19 mouse cellular contexts compared by ENCODE assay signal in the genomic region with DNA sequence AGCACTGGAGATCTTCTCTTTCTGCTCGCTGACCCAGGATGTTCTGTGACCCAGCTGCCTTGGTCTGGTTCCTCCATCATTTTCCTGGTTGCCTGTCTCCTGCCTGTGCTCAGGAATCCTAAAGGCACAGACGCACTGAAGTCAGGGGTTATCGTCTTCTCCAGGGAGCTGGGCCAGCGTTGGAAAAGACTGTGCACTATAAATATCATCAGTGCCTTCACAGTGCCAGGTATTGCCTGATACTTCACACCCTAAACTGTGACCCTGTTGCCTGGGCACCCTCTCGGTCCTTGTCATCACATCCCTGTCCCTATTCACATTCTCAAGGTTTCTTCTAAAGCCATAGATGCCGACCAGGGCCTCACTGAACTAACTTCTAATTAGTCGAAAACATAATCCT. TPM values are rescaled to one million over a fixed set of nuclear protein-coding genes. Genes with fewer than 3 reads are reported as not detected.
DNase-seq lines count a peak whose midpoint lies in the region; ATAC-seq and TF ChIP-seq lines count a peak whose summit lies in the region.
"Had no signal": no experiment of that assay in that cellular context is flagged by ENCODE, and none has a peak within 500 bp of the region (broad histone marks: within the 10 kb centered on the region; RNA-seq: fewer than 3 reads in every experiment).

No protein-coding gene starts in this region.

- H3K4me3 ChIP-seq in kidney, postnatal 0 days (replicated peaks; ENCODE audit: low read depth, low read length) = no peak overlapping the region
- H3K4me3 ChIP-seq: embryonic facial prominence, embryonic 10.5 days; forebrain, embryonic 13.5 days; hindbrain, embryonic 15.5 days had no signal

- no peak for ATAC-seq in kidney, postnatal 0 days (replicated peaks; ENCODE audit: low FRiP score, low read depth)
- ATAC-seq: CD4-positive, CD25-positive, alpha-beta regulatory T cell, adult 4 months; forebrain, embryonic 13.5 days; forebrain, postnatal 0 days had no signal

- peaks cover 21% of the 10 kb centered on the region; the same call in 1 of the 2 replicates for H3K36me3 ChIP-seq in kidney, postnatal 0 days (ENCODE audit: insufficient read depth, low read length)
- H3K36me3 ChIP-seq: G1E; hindbrain, embryonic 15.5 days had no signal

- DNase-seq in gastrocnemius, adult 18-20 months (ENCODE audit: low spot score) = peak; percentile 69
- no peak for DNase-seq in gastrocnemius, postnatal 4 days (ENCODE audit: low spot score in 2 of 2)
- DNase-seq in heart, adult 18-20 months = peak; percentile 57 to 62
- DNase-seq in heart, postnatal 4 days = no peak
- no peak for DNase-seq in kidney, postnatal 0 days (ENCODE audit: low spot score)
- DNase-seq in kidney, adult 11 months = no peak
- DNase-seq in gastrocnemius, postnatal 14 days = peak; percentile 35
- no peak for DNase-seq in thymus, postnatal 0 days (ENCODE audit: low spot score)
- DNase-seq: adrenal gland, adult 8-10 months; adrenal gland, postnatal 36 days; B cell, adult 2 months; cerebellum, adult 2 months; cerebellum, postnatal 10 days; forebrain, postnatal 0 days had no signal

- H3K9me3 ChIP-seq in kidney, postnatal 0 days (replicated peaks; ENCODE audit: low read length) = no peaks in the 10 kb centered on the region
- H3K9me3 ChIP-seq: embryonic facial prominence, embryonic 10.5 days; forebrain, embryonic 13.5 days; hindbrain, embryonic 15.5 days had no signal

- no peaks in the 10 kb centered on the region for H3K27me3 ChIP-seq in kidney, postnatal 0 days (ENCODE audit: insufficient read depth, low read length)
- H3K27me3 ChIP-seq: forebrain, embryonic 13.5 days; hindbrain, embryonic 15.5 days had no signal

- H3K4me1 ChIP-seq in kidney, postnatal 0 days (replicated peaks; ENCODE audit: insufficient read depth, low read length) = peaks cover 10% of the 10 kb centered on the region
- H3K4me1 ChIP-seq: hindbrain, embryonic 15.5 days had no signal

- H3K27ac ChIP-seq in kidney, postnatal 0 days = peak overlapping the region; percentile 1; the same call in 1 of the 2 replicates
- H3K27ac ChIP-seq: embryonic facial prominence, embryonic 10.5 days; hindbrain, embryonic 15.5 days had no signal

- H3K4me2 ChIP-seq in kidney, postnatal 0 days (ENCODE audit: low read length) = no peak overlapping the region
- H3K4me2 ChIP-seq: forebrain, embryonic 13.5 days; hindbrain, embryonic 15.5 days had no signal

- no peak for TF ChIP-seq CTCF in kidney, postnatal 0 days (IDR thresholded peaks at IDR 0.05; ENCODE audit: low read depth)

- intact Hi-C loops in gastrocnemius, postnatal 14 days (cut with DNase I; ENCODE audit: low total_unique reads) = no loop called here

- WGBS in kidney, postnatal 0 days = 70% methylated on average over 7 of the region's 7 CpGs

- no peak overlapping the region for H3K9ac ChIP-seq in kidney, postnatal 0 days (ENCODE audit: low read depth, low read length)
- H3K9ac ChIP-seq: forebrain, embryonic 13.5 days; forebrain, postnatal 0 days; hindbrain, embryonic 15.5 days had no signal

RNA-seq across cellular contexts. Expression of a gene that starts 55.2 kb away (rescaled TPM):
- total RNA-seq in gastrocnemius, adult 18-20 months (2021) = 10 to 100 TPM; 14.7 to 20.2 TPM
- total RNA-seq in gastrocnemius, postnatal 4 days (2021) = 10 to 100 TPM; 69.6 to 71.1 TPM
- total RNA-seq in heart, adult 18-20 months (2021) = 10 to 100 TPM; 28.7 to 33.6 TPM
- total RNA-seq in heart, postnatal 4 days (2021) = 10 to 100 TPM; 59.7 to 59.9 TPM
- 31.0 and 31.2 TPM in 2 replicates for polyA plus RNA-seq in kidney, postnatal 0 days (2015; fragmentation: Nextera tagmentation; extraction: Ambion mirVana)
- total RNA-seq in gastrocnemius, postnatal 14 days (2021) = 10 to 100 TPM; 29.9 to 36.5 TPM
- polyA plus RNA-seq in thymus, postnatal 0 days (2015; fragmentation: Nextera tagmentation; extraction: Ambion mirVana) = 21.0 and 22.0 TPM in 2 replicates
- polyA plus RNA-seq: G1E had no signal

Comparison
In these comparisons a context has a peak if more than half of its experiments do, and no peak if none do; other contexts are left out.
1. DNase-seq: peak in gastrocnemius, adult 18-20 months (single experiment), heart, adult 18-20 months (2 of 2) and gastrocnemius, postnatal 14 days (single experiment); none in gastrocnemius, postnatal 4 days (0 of 2), heart, postnatal 4 days (single experiment), kidney, postnatal 0 days (single experiment), kidney, adult 11 months (single experiment) and thymus, postnatal 0 days (single experiment).